Mouse (Mus musculus) heart, embryonic 16.5 days (tissue): ENCODE data around the gene Lrp5. TPM values are rescaled to one million over a fixed set of nuclear protein-coding genes. Genes with fewer than 3 reads are reported as not detected.

Experiments
- ATAC-seq: fragments of 200-750 bp; cut with Nextera tagmentation; replicated peaks from 2 replicates; pipeline ENCODE4 v1.8.0; 2017; ENCODE audit warnings: moderate number of reproducible peaks; ENCODE audit not compliant: insufficient read depth, low FRiP score; ENCODE audit errors: extremely low read depth
- H3K27ac ChIP-seq: fragments of 300-500 bp; sonication (generic); 2 replicates; pipeline ENCODE4 v1.5.1; 2014; ENCODE audit warnings: mild to moderate bottlenecking, low read length, control low read depth, moderate library complexity
- H3K27me3 ChIP-seq: fragments of 300-500 bp; sonication (generic); 2 replicates; pipeline ENCODE4 v1.6.1; 2014; ENCODE audit warnings: low read length, mixed read lengths; ENCODE audit not compliant: control insufficient read depth, insufficient read depth
- H3K36me3 ChIP-seq: fragments of 300-500 bp; sonication (generic); 2 replicates; pipeline ENCODE4 v1.6.1; 2014; ENCODE audit not compliant: control insufficient read depth, insufficient read depth
- H3K4me1 ChIP-seq: fragments of 300-500 bp; sonication (generic); 2 replicates; pipeline ENCODE4 v1.6.1; 2014; ENCODE audit warnings: low read length, mixed read lengths; ENCODE audit not compliant: control insufficient read depth, insufficient read depth
- H3K4me2 ChIP-seq: fragments of 300-500 bp; sonication (generic); 2 replicates; pipeline ENCODE4 v1.6.1; 2014; ENCODE audit warnings: low read depth, mild to moderate bottlenecking, control low read depth, low read length
- H3K4me3 ChIP-seq: fragments of 300-500 bp; sonication (generic); 2 replicates; pipeline ENCODE4 v1.5.1; 2014; ENCODE audit warnings: mild to moderate bottlenecking, control low read depth, low read length
- H3K9ac ChIP-seq: fragments of 300-500 bp; sonication (generic); 2 replicates; pipeline ENCODE4 v1.6.1; 2014; ENCODE audit warnings: low read length, control low read depth
- H3K9me3 ChIP-seq: fragments of 300-500 bp; sonication (generic); replicated peaks from 2 replicates; pipeline ENCODE4 v1.6.1; 2016; ENCODE audit warnings: low read length; ENCODE audit not compliant: control insufficient read depth
- WGBS: fragments of 180-500 bp; shearing (Covaris S2); extraction: QIAGEN DNeasy Blood & Tissue Kit; methylation state at CpG from one replicate; pipeline ENCODE4 v1.1.7; 2014; 5-methylcytosine and 5-hydroxymethylcytosine counted together
- polyA plus RNA-seq: library from polyadenylated mRNA; unstranded; fragments of >200 nt; fragmentation: Nextera tagmentation; extraction: Ambion mirVana; gene quantifications from 2 replicates; pipeline ENCODE4 v1.2.1, GENCODE M21; 2015

The Lrp5 gene
- polyA plus RNA-seq, 1 experiment from 2014 or later = 3.1 TPM

DNA sequence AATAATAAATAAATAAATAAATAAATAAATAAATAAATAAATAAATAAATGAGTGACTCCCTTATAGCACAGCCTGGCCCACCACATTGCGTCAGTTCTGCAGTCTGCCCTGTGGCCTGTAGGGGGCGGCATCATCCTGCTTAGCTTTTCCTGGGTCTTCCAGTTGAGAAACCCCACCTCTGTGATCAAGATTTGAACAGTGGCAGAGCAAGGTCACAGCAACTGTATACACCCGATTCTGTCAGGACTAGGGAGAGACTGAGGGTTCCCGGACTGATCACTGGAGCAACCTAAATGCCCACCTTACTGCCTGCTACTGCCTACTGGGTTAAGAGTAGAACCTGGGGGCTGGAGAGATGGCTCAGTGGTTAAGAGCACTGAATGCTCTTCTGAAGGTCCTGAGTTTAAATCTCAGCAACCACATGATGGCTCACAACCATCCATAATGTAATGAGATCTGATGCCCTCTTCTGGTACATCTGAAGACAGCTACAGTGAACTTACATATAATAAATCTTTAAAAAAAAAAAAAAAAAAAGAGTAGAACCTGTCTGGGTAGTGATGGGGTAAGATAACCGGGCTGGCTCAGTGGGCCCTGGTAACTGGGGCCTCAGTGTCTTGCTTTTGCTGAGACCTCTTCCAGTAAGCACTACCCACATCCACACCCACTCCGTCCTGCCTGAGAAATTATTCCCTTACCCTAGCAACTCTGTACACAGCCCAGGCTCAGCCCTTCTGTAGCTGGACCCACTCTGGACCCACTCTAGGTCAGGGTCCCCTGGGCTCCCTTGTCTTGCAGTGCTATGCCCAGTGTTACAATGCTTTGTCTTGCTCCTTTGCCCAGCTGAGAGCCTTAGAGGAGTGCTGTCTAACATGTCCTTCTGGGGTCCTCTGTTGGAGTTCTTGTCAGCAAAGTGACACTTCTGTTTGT is 13.4 kb upstream of the Lrp5 start:
- Histone ChIP-seq H3K9me3 (no peaks in the 10 kb centered on the region), H3K4me2 (no peak overlapping the region), H3K4me3 (no peak overlapping the region), H3K36me3 (no peaks in the 10 kb centered on the region), H3K27me3 (no peaks in the 10 kb centered on the region), H3K27ac (no peak overlapping the region), H3K9ac (no peak overlapping the region), H3K4me1 (no peaks in the 10 kb centered on the region)
- ATAC-seq = 0 out of 2 replicates have a peak, but pooled peaks have one; percentile 23
- 35% methylated on average over 6 of the region's 6 CpGs for WGBS

DNA sequence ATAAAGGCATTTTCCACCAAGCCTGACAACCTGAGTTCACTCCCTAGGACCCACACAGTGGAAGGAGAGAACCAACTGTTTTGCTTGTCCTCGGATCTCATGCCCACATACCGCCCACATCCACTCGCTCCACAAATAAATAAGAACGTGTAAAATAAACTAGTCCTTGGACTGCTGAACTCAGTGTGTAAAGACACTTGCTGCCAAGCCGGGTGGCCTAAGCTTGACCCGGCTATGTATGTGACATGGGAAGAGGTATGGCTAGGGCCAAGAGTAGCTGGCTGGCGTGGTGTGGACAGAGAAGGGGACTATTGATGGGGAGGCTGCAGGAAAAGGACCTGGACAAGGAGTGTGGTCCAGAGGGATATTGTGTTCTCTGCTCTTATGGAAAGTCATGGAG is 11.7 kb upstream of the Lrp5 start:
- Histone ChIP-seq H3K4me2 (no peak overlapping the region), H3K36me3 (no peaks in the 10 kb centered on the region), H3K27ac (no peak overlapping the region), H3K4me1 (no peaks in the 10 kb centered on the region), H3K9ac (no peak overlapping the region), H3K9me3 (no peaks in the 10 kb centered on the region), H3K4me3 (no peak overlapping the region), H3K27me3 (no peaks in the 10 kb centered on the region)
- 81% methylated on average over 7 of the region's 7 CpGs for WGBS
- ATAC-seq = no peak

DNA sequence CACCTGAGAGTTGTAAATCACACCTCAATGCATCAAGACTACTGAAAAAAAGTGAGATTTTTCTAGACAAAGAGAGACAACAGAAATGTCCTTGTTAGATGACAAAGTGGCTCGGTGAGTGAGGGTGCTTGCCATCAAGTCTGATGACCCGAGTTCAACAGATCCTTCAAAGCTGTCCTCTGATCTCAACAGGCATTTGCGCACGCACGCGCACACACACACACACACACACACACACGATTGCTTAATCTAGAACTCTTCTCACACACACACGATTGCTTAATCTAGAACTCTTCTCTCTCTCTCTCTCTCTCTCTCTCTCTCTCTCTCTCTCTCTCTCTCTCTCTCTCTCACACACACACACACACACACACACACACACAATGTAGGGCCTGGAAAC is 9.6 kb upstream of the Lrp5 start:
- H3K4me3 ChIP-seq = no peak overlapping the region
- H3K9me3 ChIP-seq = no peaks in the 10 kb centered on the region
- 83% methylated on average over 8 of the region's 8 CpGs for WGBS
- H3K4me1 ChIP-seq = no peaks in the 10 kb centered on the region
- H3K27me3 ChIP-seq = no peaks in the 10 kb centered on the region; the same call in 1 of the 2 replicates
- no peaks in the 10 kb centered on the region for H3K36me3 ChIP-seq
- ATAC-seq = no peak
- no peak overlapping the region for H3K9ac ChIP-seq
- no peak overlapping the region for H3K4me2 ChIP-seq
- no peak overlapping the region for H3K27ac ChIP-seq

DNA sequence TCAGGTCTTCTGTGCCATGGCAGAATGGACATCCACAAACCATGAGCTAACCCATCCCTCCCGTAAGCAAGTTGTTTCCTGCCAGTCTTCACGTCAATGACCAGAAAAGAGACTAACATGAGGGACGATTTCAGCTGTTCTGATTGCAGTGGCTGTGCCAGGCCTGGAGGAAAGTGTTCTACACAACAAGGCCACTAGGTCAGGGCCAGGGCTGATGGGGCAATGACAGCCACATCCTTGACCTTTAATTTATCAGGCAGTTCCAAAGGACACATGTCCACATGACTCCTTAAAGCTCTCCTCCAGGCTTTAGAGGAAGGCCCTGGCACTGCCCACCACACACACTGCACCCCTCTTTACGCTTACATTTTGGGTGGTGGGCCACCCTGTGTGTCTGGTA is 9.1 kb upstream of the Lrp5 start:
- Histone ChIP-seq H3K9ac (no peak overlapping the region), H3K27me3 (no peaks in the 10 kb centered on the region; the same call in 1 of the 2 replicates), H3K4me3 (no peak overlapping the region), H3K27ac (no peak overlapping the region), H3K4me1 (no peaks in the 10 kb centered on the region), H3K4me2 (no peak overlapping the region), H3K36me3 (no peaks in the 10 kb centered on the region), H3K9me3 (no peaks in the 10 kb centered on the region)
- 79% methylated on average over 4 of the region's 4 CpGs for WGBS
- no peak for ATAC-seq

DNA sequence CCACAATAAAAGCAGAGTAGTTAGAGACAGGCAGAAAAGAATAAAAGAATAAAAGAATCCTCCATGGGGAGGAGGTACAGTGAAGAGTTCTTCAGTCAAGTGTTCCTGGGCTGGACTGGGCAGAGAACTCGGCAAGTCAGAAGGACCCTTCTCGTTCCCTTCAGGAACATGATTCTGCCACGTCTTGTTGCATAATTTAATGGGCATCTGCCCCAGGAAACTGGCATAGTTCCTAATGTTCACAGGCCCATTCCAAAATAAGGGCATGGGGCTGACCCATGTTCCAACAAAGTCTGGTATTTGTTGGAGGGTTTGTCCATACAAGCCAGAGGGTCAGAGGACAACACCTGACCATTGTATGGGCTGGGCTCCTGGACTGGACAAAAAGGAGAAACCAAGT is 8.6 kb upstream of the Lrp5 start:
- H3K4me1 ChIP-seq = no peaks in the 10 kb centered on the region
- H3K4me2 ChIP-seq = no peak overlapping the region
- WGBS = 67% methylated on average over 3 of the region's 3 CpGs
- H3K36me3 ChIP-seq = no peaks in the 10 kb centered on the region
- H3K9me3 ChIP-seq = no peaks in the 10 kb centered on the region
- H3K27me3 ChIP-seq = no peaks in the 10 kb centered on the region; the same call in 1 of the 2 replicates
- no peak overlapping the region for H3K27ac ChIP-seq
- H3K9ac ChIP-seq = no peak overlapping the region
- no peak for ATAC-seq
- no peak overlapping the region for H3K4me3 ChIP-seq

DNA sequence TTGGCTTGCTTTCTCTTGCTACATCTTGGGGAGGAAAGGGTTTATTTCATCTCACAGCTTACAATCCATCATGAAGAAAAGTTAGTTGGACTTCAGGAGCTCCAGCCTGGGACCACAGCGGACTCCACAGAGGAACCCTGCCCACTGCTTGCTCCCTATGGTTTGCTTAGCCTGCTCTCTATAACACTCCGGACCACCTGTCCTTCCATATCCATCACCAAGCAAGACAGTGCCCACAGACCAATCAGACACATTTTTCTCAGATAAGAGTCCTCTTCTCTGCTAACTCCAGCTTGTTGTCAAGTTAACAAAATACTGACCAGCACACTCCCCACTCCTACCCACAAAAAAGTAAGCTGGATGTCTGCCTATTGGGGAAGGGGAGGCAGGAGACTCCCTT is 8.1 kb upstream of the Lrp5 start:
- Histone ChIP-seq H3K4me3 (no peak overlapping the region), H3K4me2 (no peak overlapping the region), H3K36me3 (no peaks in the 10 kb centered on the region), H3K27ac (no peak overlapping the region), H3K27me3 (no peaks in the 10 kb centered on the region; the same call in 1 of the 2 replicates), H3K4me1 (no peaks in the 10 kb centered on the region), H3K9me3 (0 out of 2 replicates have a peak, but pooled peaks cover 2% of the 10 kb centered on the region), H3K9ac (no peak overlapping the region)
- ATAC-seq = no peak
- WGBS = 71% methylated on average over 2 of the region's 2 CpGs

DNA sequence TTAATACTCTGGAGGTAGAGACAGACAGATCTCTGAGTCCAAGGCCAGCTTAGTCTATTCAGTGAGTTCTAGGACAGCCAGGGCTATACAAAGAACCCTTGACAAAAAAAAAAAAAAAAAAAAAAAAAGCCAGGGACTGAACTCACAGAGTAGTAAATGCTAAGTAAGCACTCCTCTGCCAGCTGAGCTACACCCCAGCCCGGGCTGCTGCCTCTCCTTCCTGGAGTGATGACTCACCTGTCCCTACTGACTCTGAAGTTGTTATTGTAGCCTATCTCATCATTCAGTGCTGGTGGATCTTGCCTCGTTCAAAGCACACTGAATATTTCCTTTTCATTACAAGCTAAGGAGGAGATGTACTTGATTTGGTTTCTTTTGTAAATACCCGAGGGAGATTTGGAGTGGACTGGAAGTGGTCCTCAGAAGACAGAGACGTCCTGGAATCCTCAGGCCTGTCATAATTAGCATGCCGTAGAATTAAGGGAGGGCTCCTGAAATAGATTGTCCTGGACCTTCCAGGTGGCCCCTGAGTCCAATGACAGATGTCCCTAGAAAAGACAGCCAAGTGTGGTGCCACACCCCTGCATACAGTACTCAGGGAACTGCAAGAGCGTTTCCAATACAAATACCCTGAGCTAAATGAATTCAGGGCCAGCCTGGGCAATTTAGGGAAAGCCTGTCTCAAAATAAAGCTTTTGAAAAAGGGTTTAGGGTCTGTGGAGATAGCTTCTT is 6.2 kb upstream of the Lrp5 start:
- Histone ChIP-seq H3K4me1 (no peaks in the 10 kb centered on the region), H3K27me3 (no peaks in the 10 kb centered on the region; the same call in 1 of the 2 replicates), H3K9ac (no peak overlapping the region), H3K36me3 (no peaks in the 10 kb centered on the region), H3K4me3 (no peak overlapping the region), H3K27ac (no peak overlapping the region), H3K4me2 (no peak overlapping the region), H3K9me3 (0 out of 2 replicates have a peak, but pooled peaks cover 2% of the 10 kb centered on the region)
- no peak for ATAC-seq
- 41% methylated on average over 6 of the region's 6 CpGs for WGBS

DNA sequence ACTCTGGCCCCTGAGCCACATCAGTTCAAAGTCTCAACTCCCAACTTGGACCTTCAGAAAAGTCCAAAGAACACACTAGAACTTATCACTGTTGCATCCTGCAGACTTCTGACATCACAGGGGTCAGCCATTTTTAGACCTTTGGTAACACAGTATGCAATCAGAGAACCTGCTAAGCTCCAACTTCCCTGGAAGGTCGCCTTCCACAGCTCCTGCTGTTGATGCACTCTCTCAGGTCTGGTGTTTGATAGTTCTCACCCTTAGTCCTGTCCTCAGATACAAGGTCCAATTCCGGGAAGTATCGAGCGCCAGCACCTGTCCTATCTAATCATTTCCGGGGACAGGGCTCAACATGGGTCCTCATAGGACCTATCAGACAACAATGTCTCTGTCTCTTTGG is 5.0 kb upstream of the Lrp5 start:
- 0 out of 2 replicates have a peak, but pooled peaks cover 2% of the 10 kb centered on the region for H3K9me3 ChIP-seq
- no peak overlapping the region for H3K9ac ChIP-seq
- H3K4me2 ChIP-seq = no peak overlapping the region
- no peak overlapping the region for H3K4me3 ChIP-seq
- 83% methylated on average over 5 of the region's 5 CpGs for WGBS
- no peak overlapping the region for H3K27ac ChIP-seq
- H3K27me3 ChIP-seq = no peaks in the 10 kb centered on the region; the same call in 1 of the 2 replicates
- no peaks in the 10 kb centered on the region for H3K36me3 ChIP-seq
- no peak for ATAC-seq
- peaks cover 5% of the 10 kb centered on the region for H3K4me1 ChIP-seq
